Mouse (Mus musculus) c-Kit-positive CD71-positive TER-119-negative erythroid progenitor cells, embryonic 14.5 days (primary cell): ENCODE data around the gene Elmo1.
"Not testable (repeated sequence)": the region's sequence is repeated elsewhere in the genome, so short reads cannot be mapped to it uniquely, and the experiment has no call there.

Source experiments
- DNase-seq: peaks from one replicate; pipeline ENCODE4 v3.0.0-alpha.2; 2013; ENCODE audit warnings: low read depth

Gene Elmo1

GRCm38 (mm10) chr13:20609003-20609688, 518.8 kb downstream of the Elmo1 start:
- DNase-seq, result no peak

- DNase-seq, result no peak
Measured at GRCm38 (mm10) chr13:20615596-20616469, 525.4 kb downstream of the Elmo1 start.

GRCm38 (mm10) chr13:20619946-20620345, 529.5 kb downstream of the Elmo1 start:
- no peak for DNase-seq

GRCm38 (mm10) chr13:20623071-20623850, 532.9 kb downstream of the Elmo1 start:
- DNase-seq, result no peak

GRCm38 (mm10) chr13:20627796-20628195, 537.4 kb downstream of the Elmo1 start:
- DNase-seq, result no peak

DNA sequence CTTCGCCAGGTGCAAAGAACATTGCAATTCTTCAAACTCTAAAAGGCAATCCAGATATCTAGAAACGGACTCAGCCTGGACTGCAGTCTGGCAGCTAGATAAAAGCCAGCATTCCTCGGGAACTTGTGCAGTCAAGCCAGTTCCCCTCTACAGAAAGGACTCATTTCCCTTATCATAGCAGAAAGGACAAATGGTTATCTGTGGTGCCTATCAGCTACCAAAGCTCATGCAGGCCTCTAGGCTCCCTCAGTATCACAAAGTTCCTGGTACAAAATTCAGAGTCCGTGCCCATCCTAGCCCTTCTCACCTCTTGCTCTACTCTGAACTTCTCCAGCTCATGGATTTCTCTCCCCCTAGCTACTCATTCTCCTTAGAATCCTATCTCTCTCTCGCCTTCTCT, 542.1 kb downstream of the Elmo1 start:
- no peak for DNase-seq

DNA sequence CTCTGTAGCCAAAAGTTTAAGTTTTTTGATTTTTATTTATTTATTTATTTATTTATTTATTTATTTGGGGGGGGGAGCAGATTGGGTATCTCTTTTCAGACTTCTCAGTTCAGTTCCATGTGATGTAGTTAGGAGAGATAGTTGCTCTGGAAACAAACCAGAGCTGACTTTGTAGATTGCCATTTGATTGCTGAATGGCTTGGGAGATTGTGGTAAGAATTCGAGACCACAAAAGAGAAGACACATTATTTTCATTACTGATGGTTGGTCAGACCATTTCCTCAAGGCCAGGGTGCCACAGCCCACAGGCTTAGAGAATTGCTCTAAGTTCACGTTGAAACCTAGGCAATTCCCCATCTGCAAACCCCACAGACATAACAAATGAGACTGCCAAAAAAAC, 544.3 kb downstream of the Elmo1 start:
- not testable (repeated sequence) for DNase-seq

GRCm38 (mm10) chr13:20635646-20636045, 545.2 kb downstream of the Elmo1 start:
- DNase-seq, result no peak
